Mouse (Mus musculus) B cell, adult (primary cell): ENCODE results near the gene Olfr1260. TPM values are rescaled to one million over a fixed set of nuclear protein-coding genes. Genes with fewer than 3 reads are reported as not detected.

ENCODE experiments used
- total RNA-seq: library from RNA; stranded (reverse); gene quantifications from 4 replicates; pipeline ENCODE4 v1.2.4, GENCODE M21; 2023; ENCODE audit not compliant: inconsistent age

The Olfr1260 gene
- not detected in 4 replicates for total RNA-seq

GRCm38 (mm10) chr2:89974184-89974583 lies at the start of gene Olfr1260:
Gene Olfr1260 (plus strand): TSS chr2:89974340.

GRCm38 (mm10) chr2:89927009-89927408 lies 47.1 kb upstream of the Olfr1260 start, which contains the start of gene Olfr1258:
Gene Olfr1258 (plus strand): TSS chr2:89927309.

GRCm38 (mm10) chr2:89948564-89948963 lies 25.6 kb upstream of the Olfr1260 start, which contains the start of gene Olfr1259:
Gene Olfr1259 (minus strand): TSS chr2:89948664.

GRCm38 (mm10) chr2:89990921-89991320 lies 16.8 kb downstream of the Olfr1260 start, which contains the start of gene Olfr1261:
Gene Olfr1261 (plus strand): TSS chr2:89991221.

GRCm38 (mm10) chr2:89999845-90000244 lies 25.7 kb downstream of the Olfr1260 start, which contains the start of gene Olfr1262:
Gene Olfr1262 (plus strand): TSS chr2:90000145.

GRCm38 (mm10) chr2:90011831-90012230 lies 37.7 kb downstream of the Olfr1260 start, which contains the start of gene Olfr1263:
Gene Olfr1263 (plus strand): TSS chr2:90012131.

GRCm38 (mm10) chr2:90025477-90025876 lies 51.3 kb downstream of the Olfr1260 start, which contains the start of gene Olfr1264:
Gene Olfr1264 (minus strand): TSS chr2:90025577.

Other genes starting within 250 kb of the Olfr1260 start
- not detected in 4 replicates for gene Olfr1252, start 249.3 kb upstream of the Olfr1260 start, total RNA-seq
- gene Olfr1253, start 217.2 kb upstream of the Olfr1260 start, total RNA-seq, result not detected in 4 replicates
- not detected in 4 replicates for gene Olfr1254, start 180.7 kb upstream of the Olfr1260 start, total RNA-seq
- gene Olfr1255, start 162.3 kb upstream of the Olfr1260 start, total RNA-seq, result not detected in 4 replicates
- gene Olfr1256, start 132.8 kb upstream of the Olfr1260 start, total RNA-seq, result not detected in 4 replicates
- gene Olfr48, start 126.1 kb upstream of the Olfr1260 start, total RNA-seq, result not detected in 4 replicates
- gene Olfr1257, start 95.9 kb upstream of the Olfr1260 start, total RNA-seq, result not detected in 4 replicates
- gene Olfr1258, start 47.0 kb upstream of the Olfr1260 start, total RNA-seq, result not detected in 4 replicates
- not detected in 4 replicates for gene Olfr1259, start 25.7 kb upstream of the Olfr1260 start, total RNA-seq
- gene Olfr1261, start 16.9 kb downstream of the Olfr1260 start, total RNA-seq, result not detected in 4 replicates
- not detected in 4 replicates for gene Olfr1262, start 25.8 kb downstream of the Olfr1260 start, total RNA-seq
- gene Olfr1263, start 37.8 kb downstream of the Olfr1260 start, total RNA-seq, result not detected in 4 replicates
- not detected in 4 replicates for gene Olfr1264, start 51.2 kb downstream of the Olfr1260 start, total RNA-seq
- not detected in 4 replicates for gene Olfr1265, start 61.0 kb downstream of the Olfr1260 start, total RNA-seq
- not detected in 4 replicates for gene Olfr140, start 89.3 kb downstream of the Olfr1260 start, total RNA-seq
- gene Olfr1269, start 147.1 kb downstream of the Olfr1260 start, total RNA-seq, result not detected in 4 replicates
- not detected in 4 replicates for gene Olfr32, start 168.0 kb downstream of the Olfr1260 start, total RNA-seq
- gene Olfr1270, start 178.8 kb downstream of the Olfr1260 start, total RNA-seq, result not detected in 4 replicates